Comparison of ENCODE assay signal across 8 mouse cellular contexts in genomic region chr5:150196211-150196585, GRCm38 (mm10).
DNase-seq lines count a peak whose midpoint lies in the region; ATAC-seq lines count a peak whose summit lies in the region.

No protein-coding gene starts in this region.

- no peaks in the 10 kb centered on the region for H3K36me3 ChIP-seq in forebrain, embryonic 13.5 days (ENCODE audit: poor library complexity, severe bottlenecking)
- H3K36me3 ChIP-seq in hindbrain, embryonic 10.5 days = no peaks in the 10 kb centered on the region
- H3K36me3 ChIP-seq in limb, embryonic 11.5 days (ENCODE audit: control insufficient read depth, insufficient read depth, low read length) = no peaks in the 10 kb centered on the region
- no peaks in the 10 kb centered on the region for H3K36me3 ChIP-seq in midbrain, embryonic 10.5 days

- H3K4me2 ChIP-seq in forebrain, embryonic 13.5 days = peak overlapping the region; percentile 72
- peak overlapping the region; percentile 67 for H3K4me2 ChIP-seq in limb, embryonic 11.5 days (ENCODE audit: low read depth, severe bottlenecking)

- H3K9ac ChIP-seq in forebrain, embryonic 13.5 days = no peak overlapping the region
- no peak overlapping the region for H3K9ac ChIP-seq in limb, embryonic 11.5 days (ENCODE audit: low read length)

- peaks cover 6% of the 10 kb centered on the region; the same call in 1 of the 2 replicates for H3K4me1 ChIP-seq in forebrain, embryonic 13.5 days
- peaks cover 16% of the 10 kb centered on the region for H3K4me1 ChIP-seq in hindbrain, embryonic 10.5 days (replicated peaks)
- no peaks in the 10 kb centered on the region for H3K4me1 ChIP-seq in limb, embryonic 11.5 days (ENCODE audit: control insufficient read depth, insufficient read depth, low read length)
- H3K4me1 ChIP-seq in midbrain, embryonic 10.5 days = peaks cover 12% of the 10 kb centered on the region

- H3K9me3 ChIP-seq in forebrain, embryonic 13.5 days (replicated peaks) = no peaks in the 10 kb centered on the region
- peaks cover 3% of the 10 kb centered on the region; the same call in 1 of the 2 replicates for H3K9me3 ChIP-seq in hindbrain, embryonic 10.5 days
- no peaks in the 10 kb centered on the region for H3K9me3 ChIP-seq in limb, embryonic 11.5 days (ENCODE audit: control insufficient read depth, low read length)
- peaks cover 2% of the 10 kb centered on the region; the same call in 1 of the 2 replicates for H3K9me3 ChIP-seq in midbrain, embryonic 10.5 days (replicated peaks)

- DNase-seq in CD4-positive helper T cell, adult 2 months (ENCODE audit: low read depth, low spot score) = peak; percentile 29
- DNase-seq in hindbrain, embryonic 10.5 days (ENCODE audit: low spot score) = peak; percentile 45
- peak; percentile 67 for DNase-seq in limb, embryonic 11.5 days (ENCODE audit: low spot score)
- DNase-seq in midbrain, embryonic 10.5 days (ENCODE audit: low spot score) = peak; percentile 36
- peak; percentile 68 for DNase-seq in testis, postnatal 10 days (ENCODE audit: low spot score)
- no peak for DNase-seq in right cerebral cortex, postnatal 4 days

- ATAC-seq in activated CD4-positive, CD25-positive, alpha-beta regulatory T cell, adult 4 months = peak; percentile 74
- peak; percentile 72 for ATAC-seq in forebrain, embryonic 13.5 days
- peak; percentile 71; the same call in 1 of the 2 replicates for ATAC-seq in limb, embryonic 11.5 days (ENCODE audit: insufficient number of reproducible peaks, low FRiP score, low TSS enrichment, low read depth)

- peak overlapping the region; percentile 38 for H3K4me3 ChIP-seq in forebrain, embryonic 13.5 days
- peak overlapping the region; percentile 53 for H3K4me3 ChIP-seq in hindbrain, embryonic 10.5 days
- peak overlapping the region; percentile 33 for H3K4me3 ChIP-seq in limb, embryonic 11.5 days (ENCODE audit: low read depth, low read length)
- peak overlapping the region; percentile 52 for H3K4me3 ChIP-seq in midbrain, embryonic 10.5 days

- H3K27ac ChIP-seq in forebrain, embryonic 13.5 days = no peak overlapping the region
- H3K27ac ChIP-seq in hindbrain, embryonic 10.5 days = 0 out of 2 replicates have a peak overlapping the region, but pooled peaks have one; percentile 56
- no peak overlapping the region for H3K27ac ChIP-seq in limb, embryonic 11.5 days (replicated peaks; ENCODE audit: low read depth, low read length)
- no peak overlapping the region for H3K27ac ChIP-seq in midbrain, embryonic 10.5 days (replicated peaks)

- no peaks in the 10 kb centered on the region for H3K27me3 ChIP-seq in forebrain, embryonic 13.5 days
- H3K27me3 ChIP-seq in hindbrain, embryonic 10.5 days (ENCODE audit: insufficient read depth, poor library complexity, severe bottlenecking) = 0 out of 2 replicates have a peak, but pooled peaks cover 10% of the 10 kb centered on the region
- H3K27me3 ChIP-seq in limb, embryonic 11.5 days (ENCODE audit: control insufficient read depth, insufficient read depth, low read length) = no peaks in the 10 kb centered on the region
- H3K27me3 ChIP-seq in midbrain, embryonic 10.5 days (ENCODE audit: low read depth, poor library complexity, severe bottlenecking) = peaks cover 10% of the 10 kb centered on the region; the same call in 1 of the 2 replicates

- WGBS in forebrain, embryonic 13.5 days = 3% methylated on average over 6 of the region's 6 CpGs
- WGBS in hindbrain, embryonic 10.5 days = 4% methylated on average over 6 of the region's 6 CpGs
- WGBS in limb, embryonic 11.5 days = 4% methylated on average over 6 of the region's 6 CpGs
- WGBS in midbrain, embryonic 10.5 days = 8% methylated on average over 6 of the region's 6 CpGs
